Mouse (Mus musculus): ENCODE results near the gene Gm21149.
"Not testable (repeated sequence)": the region's sequence is repeated elsewhere in the genome, so short reads cannot be mapped to it uniquely, and the experiment has no call there.

Gene Gm21149

DNA sequence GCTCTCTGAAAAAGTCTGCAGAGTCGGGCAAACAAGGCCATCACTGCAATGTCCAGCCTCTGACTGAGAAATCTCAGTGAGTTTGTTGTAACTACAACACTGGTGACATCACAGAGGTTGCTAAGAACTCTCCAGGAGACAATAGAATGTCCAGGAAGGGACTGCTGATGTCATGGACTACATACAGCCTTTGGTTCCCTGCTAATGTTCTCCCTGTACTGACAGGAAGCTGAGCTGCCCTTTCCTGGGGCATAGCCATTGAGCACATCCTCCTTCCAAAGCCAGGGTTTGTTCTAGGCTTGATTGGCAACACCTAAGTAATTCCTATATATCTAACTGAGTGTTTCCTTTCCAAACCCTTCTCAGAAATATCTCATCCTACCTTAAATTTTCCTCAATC, at the start of gene Gm21149:
Gene Gm21149, minus strand, starts transcription at position 101 of the 400 bp plus-strand sequence.
- not testable (repeated sequence) for DNase-seq (ENCODE audit: low spot score)

DNA sequence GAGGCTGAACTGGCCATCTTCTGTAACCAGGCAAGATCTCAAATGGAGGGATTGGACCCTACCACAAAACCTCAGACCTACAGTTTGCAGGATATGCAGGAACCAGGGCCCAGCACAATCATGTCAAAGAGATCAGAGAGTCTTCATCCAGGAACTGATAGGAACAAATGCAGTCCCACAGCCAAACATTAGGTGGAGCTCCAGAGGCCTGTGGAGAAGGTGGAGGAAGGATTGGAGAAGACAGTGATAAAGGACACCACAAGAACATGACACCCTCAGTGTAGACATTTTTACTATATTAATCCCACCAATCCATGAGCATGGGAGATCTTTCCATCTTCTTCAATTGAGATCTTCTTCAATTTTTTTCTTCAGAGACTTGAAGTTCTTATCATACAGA, 46.1 kb upstream of the Gm21149 start:
- DNase-seq (ENCODE audit: low spot score), result peak; percentile 15

DNA sequence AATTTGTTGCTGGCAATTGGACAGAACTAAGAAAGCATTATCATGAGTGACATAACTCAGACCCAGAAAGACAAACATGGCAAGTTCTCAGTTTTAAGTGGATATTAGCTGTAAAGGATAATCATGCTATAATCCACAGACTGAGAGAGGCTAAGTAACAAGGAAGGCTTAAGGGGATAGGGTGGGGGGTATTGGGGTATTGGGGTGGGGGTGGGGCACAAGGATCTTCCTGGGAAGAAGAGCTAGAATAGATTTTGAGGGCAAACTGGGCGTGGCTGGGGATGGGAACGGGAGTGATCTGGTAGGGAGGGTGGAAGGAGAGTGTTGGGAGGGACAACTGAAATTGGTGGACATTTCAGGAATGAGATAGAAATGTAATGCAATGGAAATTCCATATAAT, 45.7 kb upstream of the Gm21149 start:
- DNase-seq (ENCODE audit: low spot score), result not testable (repeated sequence)

DNA sequence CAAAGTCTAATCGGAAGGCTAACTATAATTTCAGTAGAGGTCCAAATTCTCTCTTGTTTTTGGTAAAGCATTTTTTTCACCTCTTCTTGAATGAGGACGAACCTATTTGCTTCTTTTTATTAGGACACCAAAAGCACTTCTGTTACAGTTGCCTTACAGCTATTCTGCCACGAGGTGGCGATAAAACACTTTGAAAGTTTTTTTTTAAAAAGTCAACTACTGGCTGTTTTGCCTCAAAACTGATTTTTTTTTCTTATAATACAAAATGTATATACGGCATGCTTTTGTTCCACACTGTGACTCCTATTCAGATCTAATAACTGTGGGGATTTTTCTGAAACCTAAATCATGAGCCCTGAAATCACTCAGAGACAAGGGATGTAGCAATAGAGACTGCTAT, 44.1 kb upstream of the Gm21149 start:
- peak; percentile 12 for DNase-seq (ENCODE audit: low spot score)

DNA sequence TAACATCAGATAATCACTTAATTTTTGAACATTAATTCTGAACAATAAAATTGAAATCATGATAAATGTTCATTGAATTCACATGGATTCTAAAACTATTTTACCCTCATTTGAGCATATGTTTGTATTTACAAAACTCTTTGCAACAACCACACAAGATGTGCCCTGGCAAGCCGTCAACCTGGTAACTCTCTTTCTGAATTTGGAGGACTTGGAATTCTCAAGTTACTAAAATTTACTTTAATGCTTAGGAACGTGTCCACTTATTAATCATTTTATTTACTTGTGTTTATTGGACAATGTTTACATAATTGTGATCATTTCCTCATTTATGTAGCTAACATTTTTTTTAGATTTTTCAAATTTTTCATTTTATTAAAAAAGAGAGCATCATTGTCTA, 40.8 kb upstream of the Gm21149 start:
- not testable (repeated sequence) for DNase-seq (ENCODE audit: low spot score)

DNA sequence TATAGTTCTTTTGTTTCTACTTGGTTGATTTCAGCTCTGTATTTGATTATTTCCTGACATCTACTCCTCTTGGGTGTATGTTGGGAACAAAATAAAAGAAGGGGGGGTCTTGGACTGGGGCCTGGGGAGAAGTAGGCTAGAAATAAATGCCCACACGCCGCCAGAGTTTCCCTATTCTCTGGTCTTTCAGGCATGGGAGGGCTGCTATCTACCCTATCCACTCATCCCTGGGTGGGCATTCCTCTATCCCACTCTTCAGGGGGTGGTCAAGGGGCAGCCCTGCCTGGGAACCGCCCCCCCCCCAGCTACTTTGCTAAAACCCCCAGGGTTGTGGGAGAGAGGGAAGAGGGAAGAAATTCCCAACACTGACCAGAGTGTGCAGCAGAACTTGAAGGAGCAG, 35.9 kb upstream of the Gm21149 start:
- not testable (repeated sequence) for DNase-seq (ENCODE audit: low spot score)

DNA sequence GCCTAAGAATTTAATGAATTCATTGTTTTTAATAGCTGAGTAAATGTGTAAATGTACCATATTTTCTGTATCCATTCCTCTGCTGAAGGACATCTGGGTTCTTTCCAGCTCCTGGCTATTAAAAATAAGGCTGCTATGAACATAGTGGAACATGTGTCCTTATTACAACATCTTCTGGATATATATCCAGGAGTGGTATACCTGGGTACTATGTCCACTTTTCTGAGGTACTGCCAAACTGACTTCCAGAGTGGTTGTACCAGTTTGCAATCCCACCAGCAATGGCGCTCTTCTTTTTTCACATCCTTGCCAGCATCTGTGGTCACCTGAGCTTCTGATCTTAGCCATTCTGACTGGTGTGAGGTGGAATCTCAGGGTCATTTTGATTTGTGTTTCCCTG, 33.6 kb upstream of the Gm21149 start:
- DNase-seq (ENCODE audit: low spot score), result not testable (repeated sequence)

DNA sequence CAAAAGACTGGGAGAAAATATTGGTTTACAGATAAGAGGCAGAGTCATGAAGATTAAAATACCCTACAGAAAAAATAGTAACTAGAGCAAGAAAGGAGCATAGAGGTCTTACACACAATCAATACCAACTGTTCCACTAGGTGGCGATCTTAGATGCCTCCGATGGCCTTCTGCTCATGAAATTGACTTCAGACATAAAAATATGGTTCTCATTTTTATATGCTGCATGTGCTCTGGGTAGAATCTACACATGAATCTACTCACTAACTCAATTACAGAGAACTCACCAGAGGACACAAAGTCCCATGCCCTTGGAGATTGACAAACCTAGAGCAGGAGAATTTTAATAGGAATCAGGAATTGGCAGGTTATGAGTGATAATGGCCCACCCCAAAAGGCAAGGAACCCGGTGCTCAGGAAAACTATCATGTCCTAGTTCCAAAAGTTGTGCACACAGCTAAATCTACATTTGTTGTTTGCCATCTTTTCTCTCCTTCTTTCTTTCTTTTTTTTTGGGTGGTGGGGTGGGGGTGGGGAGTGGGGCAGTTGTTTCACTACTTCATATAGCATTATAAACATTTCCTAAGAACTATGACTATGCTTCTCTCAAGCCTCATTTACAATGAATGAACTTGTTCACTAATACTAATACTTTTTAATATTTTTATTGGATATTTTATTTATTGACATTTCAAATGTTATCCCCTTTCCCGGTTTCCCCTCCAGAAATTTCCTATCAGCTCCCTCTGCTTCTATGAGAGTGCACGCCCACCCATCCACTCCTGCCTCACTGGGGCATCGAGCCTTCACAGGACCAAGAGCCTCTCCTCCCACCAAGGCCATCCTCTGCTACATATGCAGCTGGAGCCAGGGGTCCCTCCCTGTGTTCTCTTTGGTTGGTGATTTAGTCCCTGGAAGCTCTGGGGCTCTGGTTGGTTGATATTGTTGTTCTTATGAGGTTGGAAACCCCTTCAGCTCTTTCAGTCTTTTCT, 32.4 kb upstream of the Gm21149 start:
- not testable (repeated sequence) for DNase-seq (ENCODE audit: low spot score)

DNA sequence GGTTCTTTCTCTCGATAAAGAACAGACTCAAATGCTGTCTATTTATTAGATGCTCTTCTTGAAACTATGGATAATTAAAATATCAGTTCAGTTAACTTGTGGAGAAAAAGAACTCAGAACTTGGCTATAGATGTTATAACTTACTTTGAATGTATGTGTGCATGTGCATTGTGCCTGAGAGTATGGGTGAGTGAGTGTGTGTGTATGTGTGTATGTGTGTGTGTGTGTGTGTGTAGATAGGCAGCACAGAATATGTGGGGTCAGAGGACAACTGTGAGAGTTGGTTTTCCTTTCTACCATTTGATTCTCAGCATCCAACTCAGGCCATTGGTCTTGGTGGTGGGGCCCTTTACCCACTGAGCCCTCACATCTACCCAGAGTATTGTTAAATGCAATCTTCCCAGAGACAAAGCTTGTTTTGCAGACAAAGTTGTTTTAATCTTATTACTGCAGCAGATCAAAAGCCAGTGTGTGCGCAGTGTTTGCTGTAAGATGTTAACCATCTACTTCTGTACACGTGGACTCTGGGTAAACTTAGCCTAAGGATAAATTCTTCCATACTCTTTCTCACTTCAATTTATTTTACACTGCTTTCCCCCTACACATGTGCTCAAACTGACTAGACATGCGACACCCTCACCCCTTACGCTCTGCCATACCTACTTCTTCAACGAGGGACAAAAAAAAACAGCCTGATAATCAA, 31.6 kb upstream of the Gm21149 start:
- DNase-seq (ENCODE audit: low spot score), result not testable (repeated sequence)

DNA sequence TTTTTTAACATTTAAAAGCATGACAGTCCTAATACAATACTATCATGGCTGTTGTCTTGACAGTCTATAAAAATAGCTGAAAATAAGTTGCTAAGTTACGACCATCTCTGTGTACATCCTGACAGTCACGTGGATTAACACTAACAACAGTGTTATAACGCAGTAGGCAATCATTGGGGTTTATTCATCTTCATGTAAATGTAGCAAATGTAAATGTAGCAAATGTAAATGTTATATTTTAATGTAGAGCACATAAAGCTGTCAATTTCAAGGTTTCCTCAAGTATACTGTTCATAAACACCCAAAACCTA, 30.9 kb upstream of the Gm21149 start:
- no peak for DNase-seq (ENCODE audit: low spot score)

DNA sequence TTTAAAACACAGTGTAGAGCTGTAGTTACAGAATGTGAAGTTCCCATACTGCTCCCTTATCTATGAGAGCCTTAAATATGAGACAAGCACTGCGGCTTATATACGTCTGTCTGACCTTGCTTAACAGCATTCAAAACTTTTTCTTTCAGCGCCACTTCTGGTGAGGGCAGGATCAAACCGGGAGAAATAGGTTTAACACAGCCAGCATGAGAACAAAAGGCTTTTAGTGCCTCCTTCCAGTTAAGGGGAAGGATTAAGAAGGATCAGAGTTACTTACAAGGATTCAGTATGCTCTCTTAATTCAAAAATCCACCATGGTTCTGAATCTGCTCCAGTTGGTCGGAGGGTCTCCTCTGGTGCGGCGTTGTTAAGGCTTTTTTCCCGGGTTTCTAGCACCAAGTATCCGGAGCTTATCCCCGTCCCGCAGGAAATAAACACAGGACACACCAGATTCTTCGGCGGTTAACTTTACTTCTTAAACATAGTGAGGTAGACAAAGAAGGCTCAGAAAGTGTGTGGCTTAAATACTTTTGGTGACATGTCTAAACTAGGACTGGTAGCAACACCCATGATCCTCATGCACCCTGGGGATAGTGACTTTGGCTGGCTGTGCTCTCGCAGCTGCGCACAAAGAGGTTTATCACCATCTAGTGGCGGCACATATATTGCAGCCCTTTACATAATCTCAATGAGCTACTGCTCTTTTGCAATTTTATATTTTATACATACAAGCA, 30.4 kb upstream of the Gm21149 start:
- peak; percentile 52 for DNase-seq (ENCODE audit: low spot score)

DNA sequence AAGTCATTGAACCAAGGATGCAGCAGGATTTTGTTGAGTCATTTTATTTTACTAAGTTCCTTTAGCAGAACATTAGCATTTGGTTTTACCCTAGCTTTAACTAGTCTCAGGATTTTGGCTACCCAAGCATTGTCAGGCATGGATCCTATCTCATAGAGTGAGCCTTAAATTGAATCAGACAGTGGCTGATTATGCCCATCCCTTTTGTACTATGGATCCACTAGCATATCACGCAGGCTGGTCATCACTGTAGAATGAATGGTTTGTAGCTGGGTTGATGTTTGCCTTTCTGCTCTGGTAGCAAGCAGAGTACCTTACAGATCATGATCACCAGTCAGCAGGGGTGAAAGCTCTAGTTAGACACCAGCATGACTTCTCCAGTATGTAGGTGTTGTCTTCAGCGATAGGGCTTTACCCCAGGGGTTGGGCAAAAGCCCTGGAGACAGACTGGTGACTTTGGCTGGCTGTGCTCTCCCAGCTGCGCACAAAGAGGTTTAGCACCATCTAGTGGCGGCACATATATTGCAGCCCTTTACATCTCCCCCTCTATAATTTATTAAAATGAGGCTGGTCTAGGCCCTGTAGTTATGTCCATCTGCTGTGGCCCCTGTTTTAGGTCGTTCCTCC, 22.6 kb upstream of the Gm21149 start:
- peak; percentile 58 for DNase-seq (ENCODE audit: low spot score)

DNA sequence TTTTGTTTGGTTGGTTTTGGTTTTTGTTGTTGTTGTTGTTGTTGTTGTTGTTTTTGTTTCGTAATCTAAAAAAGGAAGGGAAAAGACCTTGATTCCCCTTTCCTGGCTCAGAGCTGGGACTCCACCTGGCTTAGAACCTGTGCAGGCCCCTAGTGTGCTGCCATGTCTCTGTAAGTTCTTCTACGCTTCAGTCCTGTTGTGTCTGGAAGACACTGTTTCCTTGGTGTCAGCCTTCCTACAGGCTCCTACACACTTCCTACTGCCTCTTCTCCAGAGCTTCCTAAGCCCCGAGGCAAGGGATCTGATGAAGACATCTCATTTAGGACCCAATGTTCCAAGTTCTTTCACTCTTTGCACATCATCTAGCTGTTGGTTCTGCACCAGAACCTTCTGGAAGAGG, 22.0 kb upstream of the Gm21149 start:
- not testable (repeated sequence) for DNase-seq (ENCODE audit: low spot score)

DNA sequence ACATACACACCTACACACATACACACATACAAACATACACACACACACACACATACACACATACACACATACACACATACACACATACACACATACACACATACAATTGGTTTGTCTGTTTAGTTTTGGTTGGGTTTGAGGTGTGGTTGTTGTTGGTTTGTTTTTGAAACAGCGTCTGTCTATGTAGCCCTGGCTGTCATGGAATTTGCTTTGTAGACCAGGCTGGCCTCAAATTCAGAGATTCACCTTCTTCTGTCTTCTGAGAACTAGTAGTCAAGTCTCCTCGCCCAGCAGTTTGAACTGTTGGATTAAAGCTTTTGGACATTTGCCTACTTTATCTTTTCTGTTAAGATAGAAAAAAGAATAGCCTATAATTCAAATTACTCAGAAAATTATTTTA, 14.6 kb upstream of the Gm21149 start:
- DNase-seq (ENCODE audit: low spot score), result not testable (repeated sequence)

DNA sequence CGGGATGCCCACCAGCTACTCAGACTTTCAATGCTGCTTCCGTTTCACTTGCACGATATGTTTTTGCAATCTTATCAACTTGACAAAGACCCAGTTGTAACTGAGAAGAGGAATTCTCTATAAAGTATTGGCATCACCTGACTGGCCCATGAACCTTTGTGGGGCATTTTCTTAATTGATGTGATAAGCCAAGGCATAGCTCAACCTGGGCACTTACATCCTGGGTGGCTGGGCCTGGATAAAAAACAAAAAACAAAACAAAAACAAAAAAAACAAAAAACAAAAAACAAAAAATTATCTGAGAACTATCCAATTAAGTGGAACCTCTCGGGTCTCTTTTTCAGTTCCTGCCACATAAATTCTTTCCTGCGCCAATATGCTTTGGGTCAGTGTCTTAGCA, 12.4 kb upstream of the Gm21149 start:
- no peak for DNase-seq (ENCODE audit: low spot score)

DNA sequence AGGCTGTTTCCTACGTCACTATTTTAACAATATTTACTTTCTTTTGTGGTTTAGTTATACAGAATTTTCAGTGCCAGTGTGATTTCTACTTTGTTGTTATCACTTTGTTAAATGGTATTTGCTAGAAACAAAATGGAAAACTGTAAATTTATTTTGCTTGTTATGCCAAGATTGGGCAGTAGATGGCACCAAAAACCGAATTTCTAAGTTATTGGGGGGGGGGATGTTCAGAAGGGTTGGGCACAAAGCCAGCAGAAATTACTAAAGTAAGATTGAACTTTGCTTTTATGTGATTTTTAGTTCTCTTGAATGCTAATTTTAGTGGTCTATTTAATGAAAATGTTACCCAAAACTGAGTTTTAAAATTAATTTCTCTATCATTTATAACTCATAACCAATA, 8.3 kb upstream of the Gm21149 start:
- DNase-seq (ENCODE audit: low spot score), result peak; percentile 15

DNA sequence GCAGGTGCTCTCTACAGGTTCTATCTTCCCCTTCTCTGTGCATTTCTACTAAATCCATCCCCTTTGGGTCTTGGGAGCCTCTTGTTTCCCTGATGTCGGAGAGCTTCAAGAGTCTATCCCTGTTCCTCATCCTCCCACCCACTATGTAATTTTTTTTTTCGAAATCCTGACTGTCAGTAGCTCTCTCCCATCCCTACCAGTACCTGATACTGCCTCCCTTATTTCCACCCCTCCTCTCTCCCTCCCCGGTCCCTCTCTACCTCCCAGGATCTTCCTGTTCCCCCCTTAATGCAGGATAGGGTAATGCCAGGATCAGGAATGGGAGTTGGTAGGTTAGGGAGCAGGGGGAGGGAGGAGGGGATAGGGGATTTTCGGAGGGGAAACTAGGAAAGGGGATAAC, 7.3 kb upstream of the Gm21149 start:
- DNase-seq (ENCODE audit: low spot score), result not testable (repeated sequence)

DNA sequence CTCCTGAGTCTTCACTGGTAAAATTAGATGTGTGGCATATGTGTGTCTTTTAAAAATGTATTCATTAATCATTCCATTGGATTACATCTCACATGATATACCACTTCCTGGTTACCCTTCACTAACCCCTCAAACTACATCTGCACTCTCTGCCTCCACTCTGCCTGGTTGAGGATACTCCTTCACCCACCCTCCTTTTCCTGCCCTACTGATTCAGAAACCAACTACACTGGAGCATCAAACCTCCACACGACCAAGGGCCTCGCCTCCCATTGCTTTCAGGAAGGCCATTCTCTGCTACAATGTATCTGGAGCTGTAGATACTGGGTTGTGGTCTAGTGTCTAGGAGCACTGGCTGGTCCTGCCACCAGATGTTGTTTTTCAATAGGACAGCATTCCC, 6.5 kb upstream of the Gm21149 start:
- peak; percentile 8 for DNase-seq (ENCODE audit: low spot score)

DNA sequence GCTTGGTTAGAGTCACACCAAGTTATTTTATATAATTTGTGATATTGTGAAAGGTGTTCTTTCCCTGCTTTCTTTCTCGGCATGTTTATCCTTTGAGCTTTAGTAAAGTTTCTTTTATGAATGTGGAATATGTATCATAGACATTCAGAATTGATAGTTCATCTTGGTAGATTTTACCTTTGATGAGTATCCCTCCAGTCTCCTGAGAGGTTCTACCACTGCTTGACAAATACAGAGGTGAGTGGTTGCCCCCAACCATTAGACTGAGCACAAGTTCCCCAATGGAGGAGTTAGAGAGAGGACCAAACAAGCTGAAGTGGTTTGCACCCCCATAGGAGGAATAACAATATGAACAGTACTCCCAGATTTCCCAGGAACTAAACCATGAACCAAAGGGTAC, 6.2 kb downstream of the Gm21149 start:
- DNase-seq (ENCODE audit: low spot score), result not testable (repeated sequence)

DNA sequence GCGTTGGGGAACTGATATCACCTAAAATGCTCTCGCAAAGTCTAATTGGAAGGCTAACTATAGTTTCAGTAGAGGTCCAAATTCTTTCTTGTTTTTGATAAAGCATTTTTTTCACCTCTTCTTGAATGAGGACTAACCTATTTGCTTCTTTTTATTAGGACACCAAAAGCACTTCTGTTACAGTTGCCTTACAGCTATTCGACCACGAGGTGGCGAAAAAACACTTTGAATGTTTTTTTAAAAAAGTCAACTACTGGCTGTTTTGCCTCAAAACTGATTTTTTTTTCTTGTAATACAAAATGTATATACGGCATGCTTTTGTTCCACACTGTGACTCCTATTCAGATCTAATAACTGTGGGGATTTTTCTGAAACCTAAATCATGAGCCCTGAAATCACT, 8.6 kb downstream of the Gm21149 start:
- not testable (repeated sequence) for DNase-seq (ENCODE audit: low spot score)

DNA sequence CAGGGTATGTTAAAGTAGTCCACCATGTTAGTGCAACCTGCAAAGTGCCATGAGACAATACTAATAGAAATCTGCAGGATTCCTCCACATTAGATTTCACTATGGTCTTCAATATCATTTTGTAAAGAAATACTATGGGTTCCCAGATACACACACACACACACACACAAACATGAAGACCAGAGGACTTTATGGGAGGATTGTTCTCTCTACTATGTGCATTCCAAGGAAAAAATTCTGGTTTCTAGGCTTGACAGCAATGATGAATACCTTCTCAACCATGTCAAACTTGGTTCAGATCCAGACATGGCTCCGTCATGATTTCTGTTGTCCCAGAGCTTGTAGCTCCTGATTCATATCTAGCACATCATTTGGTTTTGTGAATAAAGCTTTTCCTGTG, 10.1 kb downstream of the Gm21149 start:
- not testable (repeated sequence) for DNase-seq (ENCODE audit: low spot score)

DNA sequence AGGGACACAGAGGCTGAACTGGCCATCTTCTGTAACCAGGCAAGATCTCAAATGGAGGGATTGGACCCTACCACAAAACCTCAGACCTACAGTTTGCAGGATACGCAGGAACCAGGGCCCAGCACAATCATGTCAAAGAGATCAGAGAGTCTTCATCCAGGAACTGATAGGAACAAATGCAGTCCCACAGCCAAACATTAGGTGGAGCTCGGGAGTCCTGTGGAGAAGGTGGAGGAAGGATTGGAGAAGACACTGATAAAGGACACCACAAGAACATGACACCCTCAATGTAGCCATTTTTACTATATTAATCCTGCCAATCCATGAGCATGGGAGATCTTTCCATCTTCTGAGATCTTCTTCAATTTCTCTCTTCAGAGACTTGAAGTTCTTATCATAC, 12.8 kb downstream of the Gm21149 start:
- DNase-seq (ENCODE audit: low spot score), result peak; percentile 43

Measured in layer of hippocampus, adult 11-12 months (tissue).